Mouse (Mus musculus) liver, postnatal 0 days (tissue): ENCODE measurements around the gene Fscn2. TPM values are rescaled to one million over a fixed set of nuclear protein-coding genes. Genes with fewer than 3 reads are reported as not detected.
A peak's percentile ranks its signal among the peaks of the same experiment; 100 is the strongest.
"Not testable (repeated sequence)": the region's sequence is repeated elsewhere in the genome, so short reads cannot be mapped to it uniquely, and the experiment has no call there.

Source experiments
- ATAC-seq: fragments of 200-750 bp; cut with Nextera tagmentation; 2 replicates; pipeline ENCODE4 v1.8.0; 2017; ENCODE audit warnings: mild to moderate bottlenecking, moderate library complexity
- DNase-seq: peaks from one replicate; pipeline ENCODE4 v3.0.0-alpha.2; 2016
- H3K27ac ChIP-seq: fragments of 300-500 bp; sonication (generic); 2 replicates; pipeline ENCODE4 v1.5.1; 2014; ENCODE audit warnings: antibody characterized with exemption, moderate library complexity, mild to moderate bottlenecking, low read depth
- H3K27me3 ChIP-seq: fragments of 300-500 bp; sonication (generic); 2 replicates; pipeline ENCODE4 v1.6.1; 2014; ENCODE audit warnings: low read length, control low read depth, mixed read lengths; ENCODE audit not compliant: insufficient read depth
- H3K36me3 ChIP-seq: fragments of 300-500 bp; sonication (generic); replicated peaks from 2 replicates; pipeline ENCODE4 v1.6.1; 2014; ENCODE audit warnings: mild to moderate bottlenecking, control low read depth, low read length, moderate library complexity, mixed read lengths; ENCODE audit not compliant: insufficient read depth
- H3K4me1 ChIP-seq: fragments of 300-500 bp; sonication (generic); 2 replicates; pipeline ENCODE4 v1.6.1; 2014; ENCODE audit warnings: antibody characterized with exemption, mild to moderate bottlenecking, control low read depth; ENCODE audit not compliant: insufficient read depth
- H3K4me2 ChIP-seq: fragments of 300-500 bp; sonication (generic); 2 replicates; pipeline ENCODE4 v1.6.1; 2014; ENCODE audit warnings: low read depth, mild to moderate bottlenecking, low read length, moderate library complexity, mixed read lengths
- H3K4me3 ChIP-seq: fragments of 300-500 bp; sonication (generic); 2 replicates; pipeline ENCODE4 v1.5.1; 2014; ENCODE audit warnings: low read depth, low read length
- H3K9ac ChIP-seq: fragments of 300-500 bp; sonication (generic); replicated peaks from 2 replicates; pipeline ENCODE4 v1.6.1; 2014; ENCODE audit warnings: mild to moderate bottlenecking, moderate library complexity
- H3K9me3 ChIP-seq: fragments of 300-500 bp; sonication (generic); 2 replicates; pipeline ENCODE4 v1.6.1; 2016; ENCODE audit warnings: mild to moderate bottlenecking, control low read depth, low read length, mixed read lengths
- CTCF ChIP-seq: sonication (generic); IDR thresholded peaks from 2 replicates; pipeline ENCODE4 v1.5.1; 2016; ENCODE audit warnings: antibody characterized with exemption, low read depth
- EP300 ChIP-seq: IDR thresholded peaks from 2 replicates; pipeline ENCODE4 v1.6.1; 2016; ENCODE audit warnings: antibody characterized with exemption, low read depth, mild to moderate bottlenecking
- WGBS: fragments of 180-500 bp; shearing (Covaris S2); extraction: QIAGEN DNeasy Blood & Tissue Kit; methylation state at CpG from one replicate; pipeline ENCODE4 v1.1.7; 2014; ENCODE audit not compliant: insufficient replicate concordance; 5-methylcytosine and 5-hydroxymethylcytosine counted together
- polyA plus RNA-seq: library from polyadenylated mRNA; unstranded; fragments of >200 nt; fragmentation: Nextera tagmentation; extraction: Ambion mirVana; gene quantifications from 2 replicates; pipeline ENCODE4 v1.2.1, GENCODE M21; 2015

The Fscn2 gene
- polyA plus RNA-seq, 1 experiment from 2014 or later: not detected

- TF ChIP-seq EP300: no peak
- no peak for TF ChIP-seq CTCF
- Histone ChIP-seq H3K4me2 (peak overlapping the region; percentile 99), H3K36me3 (peaks cover 10% of the 10 kb centered on the region), H3K4me3 (peak overlapping the region; percentile 80), H3K27me3 (no peaks in the 10 kb centered on the region), H3K27ac (peak overlapping the region; percentile 99), H3K9me3 (no peaks in the 10 kb centered on the region), H3K4me1 (peaks cover 40% of the 10 kb centered on the region), H3K9ac (peak overlapping the region; percentile 94)
- peak; percentile 58 for DNase-seq
- ATAC-seq: peak; percentile 8; the same call in 1 of the 2 replicates
- 4% methylated on average over 35 of the region's 53 CpGs for WGBS
Observed at GRCm38 (mm10) chr11:120348684-120349370, 12.5 kb upstream of the Fscn2 start.

- H3K9ac ChIP-seq: peak overlapping the region; percentile 94
- under 1% methylated on average over 16 of the region's 16 CpGs for WGBS
- H3K4me1 ChIP-seq: peaks cover 46% of the 10 kb centered on the region
- peak; percentile 0; the same call in 1 of the 2 replicates for ATAC-seq
- DNase-seq: peak; percentile 56
- H3K36me3 ChIP-seq: peaks cover 10% of the 10 kb centered on the region
- H3K27me3 ChIP-seq: no peaks in the 10 kb centered on the region
- no peaks in the 10 kb centered on the region for H3K9me3 ChIP-seq
- peak overlapping the region; percentile 99 for H3K4me2 ChIP-seq
- no peak for TF ChIP-seq CTCF
- no peak for TF ChIP-seq EP300
- peak overlapping the region; percentile 80 for H3K4me3 ChIP-seq
- H3K27ac ChIP-seq: peak overlapping the region; percentile 99
Observed at GRCm38 (mm10) chr11:120349371-120349985, 11.9 kb upstream of the Fscn2 start.

GRCm38 (mm10) chr11:120349986-120350702, 11.2 kb upstream of the Fscn2 start:
- H3K9ac ChIP-seq: peak overlapping the region; percentile 94
- no peak for TF ChIP-seq CTCF
- TF ChIP-seq EP300: 0 out of 2 replicates have a peak, but pooled peaks have one; percentile 13
- WGBS: 4% methylated on average over 56 of the region's 68 CpGs
- DNase-seq: peak; percentile 80
- H3K4me2 ChIP-seq: peak overlapping the region; percentile 99
- peaks cover 7% of the 10 kb centered on the region for H3K36me3 ChIP-seq
- H3K27ac ChIP-seq: peak overlapping the region; percentile 99
- H3K4me1 ChIP-seq: peaks cover 53% of the 10 kb centered on the region
- peak overlapping the region; percentile 80 for H3K4me3 ChIP-seq
- ATAC-seq: peak; percentile 28
- no peaks in the 10 kb centered on the region for H3K27me3 ChIP-seq
- H3K9me3 ChIP-seq: no peaks in the 10 kb centered on the region

GRCm38 (mm10) chr11:120350711-120351110, 10.6 kb upstream of the Fscn2 start:
- Histone ChIP-seq H3K27me3 (no peaks in the 10 kb centered on the region), H3K27ac (peak overlapping the region; percentile 99), H3K4me1 (peaks cover 58% of the 10 kb centered on the region), H3K9ac (peak overlapping the region; percentile 94), H3K36me3 (peaks cover 3% of the 10 kb centered on the region), H3K9me3 (no peaks in the 10 kb centered on the region), H3K4me3 (peak overlapping the region; percentile 80), H3K4me2 (peak overlapping the region; percentile 99)
- peak; percentile 26 for DNase-seq
- no peak for TF ChIP-seq EP300
- TF ChIP-seq CTCF: no peak
- WGBS: 45% methylated on average over 11 of the region's 11 CpGs
- no peak for ATAC-seq

- ATAC-seq (no peak), DNase-seq (peak; percentile 16)
- Histone ChIP-seq H3K4me2 (no peak overlapping the region), H3K4me1 (peaks cover 60% of the 10 kb centered on the region), H3K27ac (peak overlapping the region; percentile 99), H3K27me3 (no peaks in the 10 kb centered on the region), H3K9me3 (no peaks in the 10 kb centered on the region), H3K36me3 (peaks cover 3% of the 10 kb centered on the region), H3K9ac (no peak overlapping the region), H3K4me3 (no peak overlapping the region)
- WGBS: 85% methylated on average over 10 of the region's 10 CpGs
- TF ChIP-seq EP300 (no peak), CTCF (no peak)
Observed at GRCm38 (mm10) chr11:120351250-120352092, 9.9 kb upstream of the Fscn2 start.

- peaks cover 60% of the 10 kb centered on the region for H3K4me1 ChIP-seq
- not testable (repeated sequence) for DNase-seq, H3K36me3 ChIP-seq, ATAC-seq, H3K4me2 ChIP-seq, H3K9me3 ChIP-seq, H3K9ac ChIP-seq, H3K27me3 ChIP-seq, H3K27ac ChIP-seq, H3K4me3 ChIP-seq
- WGBS: 83% methylated on average over 5 of the region's 5 CpGs
Observed at GRCm38 (mm10) chr11:120352093-120352350, 9.3 kb upstream of the Fscn2 start.
